Mouse (Mus musculus): Measurements from ENCODE around the gene Artn.

DNA sequence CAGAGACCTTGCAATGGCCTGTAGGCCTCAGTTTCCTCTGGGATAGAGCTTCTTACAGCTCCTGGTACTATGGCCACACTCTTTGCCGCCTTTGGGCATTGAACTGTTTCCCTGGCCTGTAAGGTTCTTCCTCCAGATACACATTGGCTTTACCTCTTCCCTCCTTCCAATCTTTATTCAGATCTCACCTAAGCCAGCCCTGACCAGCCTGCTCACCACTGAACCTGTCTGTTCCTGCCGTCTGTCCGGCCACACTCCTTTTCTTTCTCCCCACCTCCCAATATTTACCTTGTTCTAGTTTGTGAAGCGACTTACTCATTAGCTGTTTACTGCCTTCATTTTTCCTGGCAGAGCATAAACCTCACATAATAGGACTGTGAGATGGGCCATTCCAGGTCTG lies 49.6 kb upstream of the Artn start:
- TF ChIP-seq POLR2A (IDR thresholded peaks at IDR 0.05; ENCODE audit: control insufficient read depth, extremely low read depth, insufficient read depth, low read length, poor library complexity) (no peak), CTCF (IDR thresholded peaks at IDR 0.05; ENCODE audit: borderline replicate concordance, control insufficient read depth, extremely low read depth, insufficient read depth, low read length, poor library complexity) (no peak)

Data from thymus, adult 2 months (tissue).